Mouse (Mus musculus) lung, embryonic 15.5 days (tissue): ENCODE results near the gene Slc4a4. TPM values are rescaled to one million over a fixed set of nuclear protein-coding genes. Genes with fewer than 3 reads are reported as not detected.
A peak's percentile ranks its signal among the peaks of the same experiment; 100 is the strongest.

Source experiments
- ATAC-seq: fragments of 200-750 bp; cut with Nextera tagmentation; 2 replicates; pipeline ENCODE4 v1.8.0; 2017; ENCODE audit warnings: moderate number of reproducible peaks, borderline replicate concordance; ENCODE audit not compliant: low FRiP score, low TSS enrichment; ENCODE audit errors: extremely low read depth
- H3K27ac ChIP-seq: fragments of 300-500 bp; sonication (generic); 2 replicates; pipeline ENCODE4 v1.5.1; 2015; ENCODE audit warnings: moderate library complexity, mild to moderate bottlenecking, inconsistent platforms
- H3K27me3 ChIP-seq: fragments of 300-500 bp; sonication (generic); 2 replicates; pipeline ENCODE4 v1.6.1; 2015; ENCODE audit warnings: inconsistent platforms
- H3K36me3 ChIP-seq: fragments of 300-500 bp; sonication (generic); 2 replicates; pipeline ENCODE4 v1.6.1; 2015; ENCODE audit warnings: inconsistent platforms
- H3K4me1 ChIP-seq: fragments of 300-500 bp; sonication (generic); 2 replicates; pipeline ENCODE4 v1.6.1; 2015; ENCODE audit warnings: inconsistent platforms
- H3K4me2 ChIP-seq: fragments of 300-500 bp; sonication (generic); 2 replicates; pipeline ENCODE4 v1.6.1; 2015; ENCODE audit warnings: inconsistent platforms, mild to moderate bottlenecking, moderate library complexity
- H3K4me3 ChIP-seq: fragments of 300-500 bp; sonication (generic); 2 replicates; pipeline ENCODE4 v1.5.1; 2015; ENCODE audit warnings: mild to moderate bottlenecking, inconsistent platforms
- H3K9ac ChIP-seq: fragments of 300-500 bp; sonication (generic); 2 replicates; pipeline ENCODE4 v1.6.1; 2015; ENCODE audit warnings: inconsistent platforms
- H3K9me3 ChIP-seq: fragments of 300-500 bp; sonication (generic); 2 replicates; pipeline ENCODE4 v1.6.1; 2016; ENCODE audit warnings: inconsistent platforms
- WGBS: fragments of 180-500 bp; shearing (Covaris S2); methylation state at CpG from one replicate; pipeline ENCODE4 v1.1.7; 2015; 5-methylcytosine and 5-hydroxymethylcytosine counted together
- polyA plus RNA-seq: library from polyadenylated mRNA; unstranded; fragments of >200 nt; fragmentation: Nextera tagmentation; extraction: Ambion mirVana; gene quantifications from 2 replicates; pipeline ENCODE4 v1.2.1, GENCODE M21; 2015

Slc4a4 gene
- polyA plus RNA-seq, 1 experiment from 2014 or later = 5.4 TPM

- H3K9ac ChIP-seq = no peak overlapping the region
- no peak for ATAC-seq
- no peaks in the 10 kb centered on the region for H3K27me3 ChIP-seq
- no peaks in the 10 kb centered on the region for H3K9me3 ChIP-seq
- H3K27ac ChIP-seq = no peak overlapping the region
- H3K4me2 ChIP-seq = no peak overlapping the region
- 71% methylated on average over 5 of the region's 5 CpGs for WGBS
- no peak overlapping the region for H3K4me3 ChIP-seq
- no peaks in the 10 kb centered on the region for H3K36me3 ChIP-seq
- no peaks in the 10 kb centered on the region for H3K4me1 ChIP-seq
Observed at GRCm38 (mm10) chr5:89015878-89016277, 129.3 kb downstream of the Slc4a4 start.

- WGBS = 86% methylated on average over 6 of the region's 6 CpGs
- no peak overlapping the region for H3K27ac ChIP-seq
- no peak overlapping the region for H3K4me2 ChIP-seq
- no peaks in the 10 kb centered on the region for H3K36me3 ChIP-seq
- H3K4me1 ChIP-seq = no peaks in the 10 kb centered on the region
- H3K9ac ChIP-seq = no peak overlapping the region
- no peak for ATAC-seq
- no peaks in the 10 kb centered on the region for H3K9me3 ChIP-seq
- no peak overlapping the region for H3K4me3 ChIP-seq
- H3K27me3 ChIP-seq = no peaks in the 10 kb centered on the region
Observed at GRCm38 (mm10) chr5:89018537-89018936, 131.9 kb downstream of the Slc4a4 start.

GRCm38 (mm10) chr5:89024413-89024812 lies 137.8 kb downstream of the Slc4a4 start:
- Histone ChIP-seq H3K9me3 (no peaks in the 10 kb centered on the region), H3K4me2 (no peak overlapping the region), H3K27ac (no peak overlapping the region), H3K4me1 (no peaks in the 10 kb centered on the region), H3K36me3 (no peaks in the 10 kb centered on the region), H3K27me3 (no peaks in the 10 kb centered on the region), H3K4me3 (no peak overlapping the region), H3K9ac (no peak overlapping the region)
- ATAC-seq = no peak
- 82% methylated on average over 4 of the region's 4 CpGs for WGBS

- WGBS = 93% methylated on average over 4 of the region's 4 CpGs
- Histone ChIP-seq H3K27me3 (no peaks in the 10 kb centered on the region), H3K9ac (no peak overlapping the region), H3K27ac (no peak overlapping the region), H3K4me3 (no peak overlapping the region), H3K4me1 (no peaks in the 10 kb centered on the region), H3K4me2 (no peak overlapping the region), H3K36me3 (no peaks in the 10 kb centered on the region), H3K9me3 (no peaks in the 10 kb centered on the region)
- no peak for ATAC-seq
Observed at GRCm38 (mm10) chr5:89027518-89028085, 141.0 kb downstream of the Slc4a4 start.

- ATAC-seq = no peak
- no peaks in the 10 kb centered on the region for H3K27me3 ChIP-seq
Observed at GRCm38 (mm10) chr5:89032647-89033046, 146.0 kb downstream of the Slc4a4 start.

GRCm38 (mm10) chr5:89033256-89033655 lies 146.6 kb downstream of the Slc4a4 start:
- no peak for ATAC-seq

More at GRCm38 (mm10) chr5:89032647-89033046, 146.0 kb downstream of the Slc4a4 start:
- no peak overlapping the region for H3K4me3 ChIP-seq
- H3K27ac ChIP-seq = no peak overlapping the region
- no peak overlapping the region for H3K4me2 ChIP-seq
- no peaks in the 10 kb centered on the region for H3K9me3 ChIP-seq
- H3K36me3 ChIP-seq = no peaks in the 10 kb centered on the region
- no peak overlapping the region for H3K9ac ChIP-seq
- 60% methylated on average over 8 of the region's 8 CpGs for WGBS
- H3K4me1 ChIP-seq = peaks cover 9% of the 10 kb centered on the region

GRCm38 (mm10) chr5:89036147-89036546 lies 149.5 kb downstream of the Slc4a4 start:
- WGBS = 32% methylated on average over 5 of the region's 5 CpGs
- no peak for ATAC-seq
- H3K27me3 ChIP-seq = no peaks in the 10 kb centered on the region
- H3K4me1 ChIP-seq = peaks cover 9% of the 10 kb centered on the region
- no peak overlapping the region for H3K4me2 ChIP-seq
- no peaks in the 10 kb centered on the region for H3K9me3 ChIP-seq
- no peaks in the 10 kb centered on the region for H3K36me3 ChIP-seq
- H3K4me3 ChIP-seq = no peak overlapping the region
- H3K27ac ChIP-seq = no peak overlapping the region
- H3K9ac ChIP-seq = no peak overlapping the region

More at GRCm38 (mm10) chr5:89033256-89033655, 146.6 kb downstream of the Slc4a4 start:
- no peak overlapping the region for H3K4me3 ChIP-seq
- 69% methylated on average over 4 of the region's 4 CpGs for WGBS
- H3K27ac ChIP-seq = no peak overlapping the region
- no peaks in the 10 kb centered on the region for H3K36me3 ChIP-seq
- peaks cover 9% of the 10 kb centered on the region for H3K4me1 ChIP-seq
- H3K27me3 ChIP-seq = no peaks in the 10 kb centered on the region
- no peaks in the 10 kb centered on the region for H3K9me3 ChIP-seq
- no peak overlapping the region for H3K4me2 ChIP-seq
- H3K9ac ChIP-seq = no peak overlapping the region

- H3K4me1 ChIP-seq = peaks cover 26% of the 10 kb centered on the region
- H3K4me2 ChIP-seq = no peak overlapping the region
- WGBS = 45% methylated on average over 3 of the region's 3 CpGs
Observed at GRCm38 (mm10) chr5:89040814-89041213, 154.2 kb downstream of the Slc4a4 start.

GRCm38 (mm10) chr5:89043846-89044245 lies 157.2 kb downstream of the Slc4a4 start:
- peak; percentile 92; the same call in 1 of the 2 replicates for ATAC-seq
- H3K4me3 ChIP-seq = no peak overlapping the region
- H3K9ac ChIP-seq = no peak overlapping the region
- H3K27me3 ChIP-seq = no peaks in the 10 kb centered on the region
- WGBS = 11% methylated on average over 5 of the region's 5 CpGs
- H3K9me3 ChIP-seq = no peaks in the 10 kb centered on the region
- H3K27ac ChIP-seq = peak overlapping the region; percentile 78
- H3K36me3 ChIP-seq = no peaks in the 10 kb centered on the region
- H3K4me2 ChIP-seq = no peak overlapping the region
- peaks cover 17% of the 10 kb centered on the region for H3K4me1 ChIP-seq

More at GRCm38 (mm10) chr5:89040814-89041213, 154.2 kb downstream of the Slc4a4 start:
- no peak overlapping the region for H3K4me3 ChIP-seq
- H3K36me3 ChIP-seq = no peaks in the 10 kb centered on the region
- no peak overlapping the region for H3K9ac ChIP-seq
- no peaks in the 10 kb centered on the region for H3K9me3 ChIP-seq
- H3K27me3 ChIP-seq = no peaks in the 10 kb centered on the region
- ATAC-seq = no peak
- no peak overlapping the region for H3K27ac ChIP-seq

GRCm38 (mm10) chr5:89044801-89045200 lies 158.2 kb downstream of the Slc4a4 start:
- no peak overlapping the region for H3K9ac ChIP-seq
- no peaks in the 10 kb centered on the region for H3K27me3 ChIP-seq
- 86% methylated on average over 5 of the region's 5 CpGs for WGBS
- H3K4me1 ChIP-seq = peaks cover 17% of the 10 kb centered on the region
- no peaks in the 10 kb centered on the region for H3K36me3 ChIP-seq
- ATAC-seq = no peak
- no peaks in the 10 kb centered on the region for H3K9me3 ChIP-seq
- H3K4me2 ChIP-seq = no peak overlapping the region
- H3K4me3 ChIP-seq = no peak overlapping the region
- peak overlapping the region; percentile 78 for H3K27ac ChIP-seq

GRCm38 (mm10) chr5:89051577-89051976 lies 165.0 kb downstream of the Slc4a4 start:
- no peak overlapping the region for H3K4me2 ChIP-seq
- no peaks in the 10 kb centered on the region for H3K9me3 ChIP-seq
- no peak overlapping the region for H3K4me3 ChIP-seq
- no peaks in the 10 kb centered on the region for H3K36me3 ChIP-seq
- no peak for ATAC-seq
- 62% methylated on average over 5 of the region's 5 CpGs for WGBS
- no peak overlapping the region for H3K9ac ChIP-seq
- H3K27me3 ChIP-seq = no peaks in the 10 kb centered on the region
- H3K4me1 ChIP-seq = no peaks in the 10 kb centered on the region
- H3K27ac ChIP-seq = no peak overlapping the region

- no peaks in the 10 kb centered on the region for H3K4me1 ChIP-seq
- 91% methylated on average over 5 of the region's 5 CpGs for WGBS
- H3K4me2 ChIP-seq = no peak overlapping the region
- no peaks in the 10 kb centered on the region for H3K36me3 ChIP-seq
- H3K27ac ChIP-seq = no peak overlapping the region
- no peaks in the 10 kb centered on the region for H3K27me3 ChIP-seq
- H3K9ac ChIP-seq = no peak overlapping the region
- no peak overlapping the region for H3K4me3 ChIP-seq
- no peak for ATAC-seq
- no peaks in the 10 kb centered on the region for H3K9me3 ChIP-seq
Observed at GRCm38 (mm10) chr5:89052230-89052629, 165.6 kb downstream of the Slc4a4 start.

GRCm38 (mm10) chr5:89055656-89056055 lies 169.0 kb downstream of the Slc4a4 start:
- Histone ChIP-seq H3K4me1 (no peaks in the 10 kb centered on the region), H3K27me3 (no peaks in the 10 kb centered on the region), H3K4me3 (no peak overlapping the region), H3K4me2 (no peak overlapping the region), H3K36me3 (no peaks in the 10 kb centered on the region), H3K9me3 (no peaks in the 10 kb centered on the region), H3K27ac (no peak overlapping the region), H3K9ac (no peak overlapping the region)
- 88% methylated on average over 3 of the region's 3 CpGs for WGBS
- ATAC-seq = no peak
